Mouse (Mus musculus) CH12.LX (cell line): Measurements from ENCODE around the gene Tgm2. TPM values are rescaled to one million over a fixed set of nuclear protein-coding genes. Genes with fewer than 3 reads are reported as not detected.

Source experiments
- DNase-seq: peaks from one replicate; pipeline ENCODE4 v3.0.0-alpha.2; 2013; ENCODE audit errors: extremely low read depth
- H3K27ac ChIP-seq: 2 replicates; pipeline ENCODE4 v1.5.1; 2012; ENCODE audit warnings: low read depth, mild to moderate bottlenecking, control low read depth, moderate library complexity; ENCODE audit not compliant: insufficient read depth
- H3K27me3 ChIP-seq: replicated peaks from 2 replicates; pipeline ENCODE3; 2012; ENCODE audit warnings: inconsistent platforms
- H3K36me3 ChIP-seq, 2 experiments: replicated peaks in 1 of 2; 2 replicates each; pipeline versions ENCODE3 to v1.6.1; 2012; ENCODE audit warnings: inconsistent platforms in 1 of 2, low read length in 1 of 2, mild to moderate bottlenecking in 1 of 2, mixed read lengths in 1 of 2, moderate library complexity in 1 of 2; ENCODE audit not compliant: control insufficient read depth in 1 of 2, insufficient read depth in 1 of 2
- H3K4me1 ChIP-seq, 2 experiments: 2 replicates each; pipeline ENCODE4 v1.6.1; 2012; ENCODE audit warnings: inconsistent platforms in 1 of 2, moderate library complexity in 1 of 2; ENCODE audit not compliant: insufficient read depth in 2 of 2, control insufficient read depth in 1 of 2
- H3K4me2 ChIP-seq: 2 replicates; pipeline ENCODE4 v1.6.1; 2012; ENCODE audit warnings: low read depth, mild to moderate bottlenecking, control low read depth; ENCODE audit not compliant: poor library complexity, insufficient read depth, severe bottlenecking
- H3K4me3 ChIP-seq, 3 experiments: fragments of 150-350 bp in 1 of 3; sonication (generic) in 1 of 3; replicated peaks in 1 of 3; 2 replicates each; pipeline versions ENCODE3 to v1.5.1; 2011 to 2012; ENCODE audit warnings: low read depth in 2 of 3, low read length in 2 of 3, mild to moderate bottlenecking in 2 of 3, moderate library complexity in 2 of 3, control low read depth in 1 of 3, improper control_type of control experiment in 1 of 3, inconsistent platforms in 1 of 3, mixed read lengths in 1 of 3; ENCODE audit not compliant: poor library complexity in 1 of 3
- H3K79me2 ChIP-seq: replicated peaks from 2 replicates; pipeline ENCODE4 v1.6.1; 2012; ENCODE audit warnings: mild to moderate bottlenecking, moderate library complexity; ENCODE audit not compliant: control insufficient read depth, poor library complexity, insufficient read depth, severe bottlenecking; ENCODE audit errors: extremely low read depth
- H3K9ac ChIP-seq: 2 replicates; pipeline ENCODE4 v1.6.1; 2012; ENCODE audit warnings: low read depth, mild to moderate bottlenecking, control low read depth, moderate library complexity; ENCODE audit not compliant: insufficient read depth
- H3K9me3 ChIP-seq: replicated peaks from 2 replicates; pipeline ENCODE3; 2012; ENCODE audit warnings: low read length, inconsistent platforms, mixed read lengths
- BHLHE40 ChIP-seq: IDR thresholded peaks from 2 replicates; pipeline ENCODE4 v1.6.1; 2011; ENCODE audit warnings: mild to moderate bottlenecking, low read depth, low read length, improper control_type of control experiment
- CHD1 ChIP-seq: IDR thresholded peaks from 2 replicates; pipeline ENCODE4 v1.6.1; 2012; ENCODE audit warnings: low read depth, low read length, improper control_type of control experiment, inconsistent platforms
- CTCF ChIP-seq, 2 experiments: IDR thresholded peaks in 1 of 2; conservative IDR thresholded peaks in 1 of 2; 2 replicates each; pipeline ENCODE4 v1.5.1; 2011 to 2012; ENCODE audit warnings: low read depth in 2 of 2, low read length in 2 of 2, improper control_type of control experiment in 1 of 2, inconsistent platforms in 1 of 2, mild to moderate bottlenecking in 1 of 2, moderate library complexity in 1 of 2
- ELF1 ChIP-seq: IDR thresholded peaks from 2 replicates; pipeline ENCODE4 v1.6.1; 2014; ENCODE audit warnings: low read depth, mild to moderate bottlenecking, inconsistent platforms, low read length, improper control_type of control experiment
- EP300 ChIP-seq: IDR thresholded peaks from 2 replicates; pipeline ENCODE4 v1.6.1; 2011; ENCODE audit warnings: low read length, improper control_type of control experiment
- ETS1 ChIP-seq: conservative IDR thresholded peaks from 2 replicates; pipeline ENCODE4 v1.6.1; 2012; ENCODE audit warnings: low read depth, mild to moderate bottlenecking, inconsistent platforms, low read length, improper control_type of control experiment, moderate library complexity
- IRF4 ChIP-seq: IDR thresholded peaks from 2 replicates; pipeline ENCODE4 v1.6.1; 2014; ENCODE audit warnings: low read depth, mild to moderate bottlenecking, inconsistent platforms, low read length, improper control_type of control experiment
- JUN ChIP-seq: IDR thresholded peaks from 2 replicates; pipeline ENCODE4 v1.6.1; 2011; ENCODE audit warnings: low read depth, mild to moderate bottlenecking, low read length, improper control_type of control experiment, moderate library complexity; ENCODE audit not compliant: insufficient read depth
- MAFK ChIP-seq: IDR thresholded peaks from 2 replicates; pipeline ENCODE4 v1.6.1; 2011; ENCODE audit warnings: low read length, improper control_type of control experiment; ENCODE audit not compliant: insufficient replicate concordance
- MAX ChIP-seq: IDR thresholded peaks from 2 replicates; pipeline ENCODE4 v1.6.1; 2011; ENCODE audit warnings: low read length, improper control_type of control experiment
- MXI1 ChIP-seq: IDR thresholded peaks from 2 replicates; pipeline ENCODE4 v1.6.1; 2011; ENCODE audit warnings: mild to moderate bottlenecking, low read depth, low read length, improper control_type of control experiment
- MYC ChIP-seq: IDR thresholded peaks from 2 replicates; pipeline ENCODE4 v1.6.1; 2011; ENCODE audit warnings: low read depth, mild to moderate bottlenecking, improper control_type of control experiment, low read length
- NELFE ChIP-seq: IDR thresholded peaks from 2 replicates; pipeline ENCODE4 v1.6.1; 2011; ENCODE audit warnings: low read depth, low read length, improper control_type of control experiment
- NRF1 ChIP-seq: IDR thresholded peaks from 2 replicates; pipeline ENCODE4 v1.6.1; 2014; ENCODE audit warnings: low read depth, mild to moderate bottlenecking, inconsistent platforms, low read length, improper control_type of control experiment, moderate library complexity
- PAX5 ChIP-seq: IDR thresholded peaks from 2 replicates; pipeline ENCODE4 v1.6.1; 2012; ENCODE audit warnings: low read length, inconsistent platforms, mixed read lengths
- POLR2A ChIP-seq: IDR thresholded peaks from 2 replicates; pipeline ENCODE4 v1.6.1; 2011; ENCODE audit warnings: low read depth, mild to moderate bottlenecking, improper control_type of control experiment, low read length
- RAD21 ChIP-seq: IDR thresholded peaks from 2 replicates; pipeline ENCODE4 v1.6.1; 2011; ENCODE audit warnings: low read depth, mild to moderate bottlenecking, low read length, improper control_type of control experiment, moderate library complexity
- RCOR1 ChIP-seq: conservative IDR thresholded peaks from 2 replicates; pipeline ENCODE4 v1.6.1; 2012; ENCODE audit warnings: low read depth, mild to moderate bottlenecking, inconsistent platforms, low read length, improper control_type of control experiment
- SIN3A ChIP-seq: IDR thresholded peaks from 2 replicates; pipeline ENCODE4 v1.6.1; 2012; ENCODE audit warnings: low read length, improper control_type of control experiment, inconsistent platforms
- SMC3 ChIP-seq: IDR thresholded peaks from 2 replicates; pipeline ENCODE4 v1.6.1; 2011; ENCODE audit warnings: low read depth, low read length, improper control_type of control experiment
- TBP ChIP-seq: conservative IDR thresholded peaks from 2 replicates; pipeline ENCODE4 v1.6.1; 2011; ENCODE audit warnings: low read depth, low read length, improper control_type of control experiment
- UBTF ChIP-seq: IDR thresholded peaks from 2 replicates; pipeline ENCODE4 v1.6.1; 2012; ENCODE audit warnings: low read depth, mild to moderate bottlenecking, inconsistent platforms, low read length, improper control_type of control experiment, moderate library complexity
- USF1 ChIP-seq: IDR thresholded peaks from 2 replicates; pipeline ENCODE4 v1.6.1; 2014; ENCODE audit warnings: low read depth, mild to moderate bottlenecking, inconsistent platforms, low read length, improper control_type of control experiment
- USF2 ChIP-seq: conservative IDR thresholded peaks from 2 replicates; pipeline ENCODE4 v1.6.1; 2011; ENCODE audit warnings: low read depth, low read length, improper control_type of control experiment
- ZC3H11A ChIP-seq: IDR thresholded peaks from 2 replicates; pipeline ENCODE4 v1.6.1; 2012; ENCODE audit warnings: low read depth, mild to moderate bottlenecking, inconsistent platforms, low read length, improper control_type of control experiment
- ZKSCAN1 ChIP-seq: IDR thresholded peaks from 2 replicates; pipeline ENCODE4 v1.6.1; 2012; ENCODE audit warnings: low read depth, inconsistent platforms, low read length, improper control_type of control experiment, borderline replicate concordance
- ZMIZ1 ChIP-seq: IDR thresholded peaks from 2 replicates; pipeline ENCODE4 v1.6.1; 2012; ENCODE audit warnings: low read depth, mild to moderate bottlenecking, inconsistent platforms, low read length, improper control_type of control experiment
- dilution Hi-C: fragments of 300-500 bp; cut with MboI; formaldehyde crosslinking; loops from 2 replicates; pipeline ENCODE4 v1.14.3; 2020; ENCODE audit warnings: low sequenced_read_pairs; ENCODE audit not compliant: extremely low pct_unique_long_range_greater_than_20kb, extremely low pct_ligation_motif_present
- in situ Hi-C: fragments of 300-500 bp; cut with MboI; formaldehyde crosslinking; loops from 3 replicates; pipeline ENCODE4 v1.14.3; 2019; ENCODE audit warnings: low sequenced_read_pairs, low pct_ligation_motif_present, low pct_unique_long_range_greater_than_20kb, mixed read lengths
- polyA plus RNA-seq: library from polyadenylated mRNA; unstranded; fragments of >175 nt; gene quantifications from 2 replicates; pipeline ENCODE4 v1.2.1, GENCODE M21; 2012; ENCODE audit warnings: low read depth; ENCODE audit not compliant: insufficient read length
- total RNA-seq, 2 experiments: library from RNA; depleted of rRNA; stranded (reverse); fragments of 300-350 nt in 1 of 2; fragments of >200 nt in 1 of 2; gene quantifications; 2 replicates each; pipeline ENCODE4 v1.2.3; 2012 to 2014

Gene Tgm2
- total and polyA plus RNA-seq, 3 experiments, result 0.08 to 0.50 (median 0.21) TPM

- Histone ChIP-seq H3K27me3 (peaks cover 75% of the 10 kb centered on the region), H3K4me1 (peaks cover 3 to 21% of the 10 kb centered on the region in 2 experiments; a peak in 2 of 4 replicates), H3K27ac (no peak overlapping the region), H3K9ac (no peak overlapping the region), H3K36me3 (no peaks in the 10 kb centered on the region), H3K9me3 (no peaks in the 10 kb centered on the region), H3K79me2 (no peaks in the 10 kb centered on the region), H3K4me3 (no peak overlapping the region), H3K4me2 (no peak overlapping the region)
- dilution Hi-C loops (no loop called here), in situ Hi-C loops (no loop called here)
- no peak for DNase-seq
- TF ChIP-seq RAD21, result no peak
- TF ChIP-seq MAFK, result no peak
- TF ChIP-seq CHD1, result no peak
- TF ChIP-seq BHLHE40, result no peak
- no peak for TF ChIP-seq PAX5
- TF ChIP-seq MYC, result no peak
- no peak for TF ChIP-seq ETS1
- no peak for TF ChIP-seq NELFE
- no peak for TF ChIP-seq EP300
- TF ChIP-seq MXI1, result no peak
- TF ChIP-seq ZC3H11A, result no peak
- TF ChIP-seq USF1, result no peak
- TF ChIP-seq MAX, result no peak
- no peak for TF ChIP-seq USF2
- no peak for TF ChIP-seq ZMIZ1
- TF ChIP-seq POLR2A, result no peak
- TF ChIP-seq ZKSCAN1, result no peak
- no peak for TF ChIP-seq RCOR1
These were observed 5.0 kb downstream of the Tgm2 start for GRCm38 (mm10) chr2:158141271-158141670.

- Histone ChIP-seq H3K27ac (no peak overlapping the region), H3K27me3 (peaks cover 73% of the 10 kb centered on the region), H3K79me2 (no peaks in the 10 kb centered on the region), H3K4me2 (no peak overlapping the region), H3K4me3 (no peak overlapping the region), H3K4me1 (peaks cover 3 to 21% of the 10 kb centered on the region in 2 experiments; a peak in 2 of 4 replicates), H3K9me3 (no peaks in the 10 kb centered on the region), H3K9ac (no peak overlapping the region), H3K36me3 (no peaks in the 10 kb centered on the region)
- no peak for TF ChIP-seq TBP
- TF ChIP-seq UBTF, result no peak
- TF ChIP-seq MYC, result no peak
- TF ChIP-seq MAFK, result no peak
- TF ChIP-seq SIN3A, result no peak
- TF ChIP-seq ZC3H11A, result no peak
- TF ChIP-seq CHD1, result no peak
- TF ChIP-seq ELF1, result no peak
- TF ChIP-seq CTCF (conservative IDR thresholded peaks at IDR 0.05 in 1 of 2, IDR thresholded peaks at IDR 0.05 in 1 of 2; ENCODE audit: low read depth in 2 of 2, low read length in 2 of 2), result no peak
- no peak for TF ChIP-seq JUN
- TF ChIP-seq IRF4, result no peak
- TF ChIP-seq NRF1, result no peak
- TF ChIP-seq SMC3, result no peak
- in situ Hi-C loops, result no loop called here
- DNase-seq, result no peak
- dilution Hi-C loops, result no loop called here
These were observed 5.6 kb downstream of the Tgm2 start for GRCm38 (mm10) chr2:158140664-158141063.
